In the genomic region with DNA sequence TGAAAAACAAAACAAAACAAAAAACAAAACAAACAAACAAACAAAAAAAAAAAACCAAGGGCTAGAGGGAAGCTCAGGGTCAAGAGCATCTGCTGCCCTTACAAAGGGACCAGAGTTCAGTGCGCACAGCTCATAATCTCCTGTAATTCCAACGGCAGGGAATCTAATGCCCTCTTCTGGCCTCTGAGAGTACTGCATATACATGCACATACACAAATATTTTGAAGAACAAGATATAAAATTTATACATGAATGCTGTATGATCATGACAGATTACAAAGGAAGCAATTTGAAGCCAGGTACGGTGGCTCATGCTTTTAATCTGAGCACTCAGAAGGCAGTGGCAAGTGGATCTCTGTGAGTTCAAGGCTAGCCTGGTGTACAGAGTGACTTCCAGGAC, we compare ENCODE assay signal across 24 mouse cellular contexts. TPM values are rescaled to one million over a fixed set of nuclear protein-coding genes. Genes with fewer than 3 reads are reported as not detected.
DNase-seq lines count a peak whose midpoint lies in the region; ATAC-seq and TF ChIP-seq lines count a peak whose summit lies in the region.
"Had no signal": no experiment of that assay in that cellular context is flagged by ENCODE, and none has a peak within 500 bp of the region (broad histone marks: within the 10 kb centered on the region; RNA-seq: fewer than 3 reads in every experiment).

No protein-coding gene starts in this region.

- H3K9me3 ChIP-seq in intestine, postnatal 0 days (ENCODE audit: control insufficient read depth), result no peaks in the 10 kb centered on the region
- no peaks in the 10 kb centered on the region for H3K9me3 ChIP-seq in intestine, embryonic 15.5 days
- H3K9me3 ChIP-seq in lung, postnatal 0 days (ENCODE audit: low read length), result no peaks in the 10 kb centered on the region
- H3K9me3 ChIP-seq: forebrain, embryonic 10.5 days; heart, embryonic 15.5 days; lung, embryonic 15.5 days; midbrain, embryonic 10.5 days; neural tube, embryonic 15.5 days had no signal

- DNase-seq in lung, postnatal 0 days (ENCODE audit: low spot score), result no peak
- no peak for DNase-seq in lung, postnatal 10 days
- DNase-seq in R1 (ENCODE audit: low read depth, low spot score), result peak; percentile 49
- no peak for DNase-seq in cerebellum, adult 9-11 months
- no peak for DNase-seq in left cerebral cortex, postnatal 25 days (ENCODE audit: low spot score in 2 of 2)
- DNase-seq: adrenal gland, adult 2 months; cerebellum, adult 11-12 months; cerebellum, postnatal 14 days; heart, postnatal 36 days; kidney, adult 9 months; kidney, postnatal 36 days; layer of hippocampus, adult 9-11 months; right cerebral cortex, adult 18-20 months; right cerebral cortex, postnatal 4 days had no signal

- no peak for TF ChIP-seq EP300 in lung, postnatal 0 days (IDR thresholded peaks at IDR 0.05)

- no peak overlapping the region for H3K4me2 ChIP-seq in intestine, postnatal 0 days (replicated peaks; ENCODE audit: low read depth)
- no peak overlapping the region for H3K4me2 ChIP-seq in intestine, embryonic 15.5 days (replicated peaks)
- no peak overlapping the region for H3K4me2 ChIP-seq in lung, postnatal 0 days (replicated peaks; ENCODE audit: low read depth, low read length)
- H3K4me2 ChIP-seq: heart, embryonic 15.5 days; hindbrain, embryonic 14.5 days; lung, embryonic 15.5 days; neural tube, embryonic 15.5 days had no signal

- WGBS in intestine, postnatal 0 days, result 81% methylated on average over 3 of the region's 3 CpGs
- 85% methylated on average over 3 of the region's 3 CpGs for WGBS in intestine, embryonic 15.5 days
- WGBS in lung, postnatal 0 days, result 80% methylated on average over 3 of the region's 3 CpGs

- no peak overlapping the region for H3K4me3 ChIP-seq in intestine, postnatal 0 days (ENCODE audit: low read depth, low read length)
- no peak overlapping the region for H3K4me3 ChIP-seq in intestine, embryonic 15.5 days (replicated peaks)
- no peak overlapping the region for H3K4me3 ChIP-seq in lung, postnatal 0 days (ENCODE audit: low read depth, low read length)
- H3K4me3 ChIP-seq: forebrain, embryonic 10.5 days; heart, embryonic 15.5 days; lung, embryonic 15.5 days; midbrain, embryonic 10.5 days; neural tube, embryonic 15.5 days had no signal

- no peak for ATAC-seq in intestine, postnatal 0 days
- no peak for ATAC-seq in intestine, embryonic 15.5 days
- ATAC-seq in lung, postnatal 0 days, result no peak
- ATAC-seq: inflammation-experienced regulatory T-cells, adult 6 months had no signal

- H3K36me3 ChIP-seq in intestine, postnatal 0 days (ENCODE audit: control insufficient read depth, insufficient read depth), result no peaks in the 10 kb centered on the region
- H3K36me3 ChIP-seq in intestine, embryonic 15.5 days, result no peaks in the 10 kb centered on the region
- no peaks in the 10 kb centered on the region for H3K36me3 ChIP-seq in lung, postnatal 0 days (ENCODE audit: insufficient read depth, low read length)
- H3K36me3 ChIP-seq: forebrain, embryonic 10.5 days; lung, embryonic 15.5 days; midbrain, embryonic 10.5 days; neural tube, embryonic 15.5 days had no signal

- H3K4me1 ChIP-seq in intestine, postnatal 0 days (replicated peaks; ENCODE audit: control insufficient read depth, insufficient read depth, low read length), result no peaks in the 10 kb centered on the region
- H3K4me1 ChIP-seq in intestine, embryonic 15.5 days (replicated peaks), result no peaks in the 10 kb centered on the region
- H3K4me1 ChIP-seq in lung, postnatal 0 days (ENCODE audit: insufficient read depth, low read depth, low read length), result no peaks in the 10 kb centered on the region
- H3K4me1 ChIP-seq: forebrain, embryonic 10.5 days; lung, embryonic 15.5 days; midbrain, embryonic 10.5 days; neural tube, embryonic 15.5 days had no signal

- peak; percentile 28; the same call in 1 of the 2 replicates for TF ChIP-seq CTCF in intestine, postnatal 0 days (IDR thresholded peaks at IDR 0.05; ENCODE audit: low read depth)
- peak; percentile 26; the same call in 1 of the 2 replicates for TF ChIP-seq CTCF in lung, postnatal 0 days (IDR thresholded peaks at IDR 0.05)

- H3K27me3 ChIP-seq in intestine, postnatal 0 days (replicated peaks; ENCODE audit: control insufficient read depth, insufficient read depth, low read length), result no peaks in the 10 kb centered on the region
- H3K27me3 ChIP-seq in intestine, embryonic 15.5 days (replicated peaks), result no peaks in the 10 kb centered on the region
- H3K27me3 ChIP-seq in lung, postnatal 0 days (replicated peaks; ENCODE audit: insufficient read depth, low read length), result no peaks in the 10 kb centered on the region
- H3K27me3 ChIP-seq: CH12.LX; heart, embryonic 15.5 days; lung, embryonic 15.5 days; neural tube, embryonic 15.5 days had no signal

- H3K9ac ChIP-seq in intestine, postnatal 0 days (ENCODE audit: low read depth, low read length), result no peak overlapping the region
- H3K9ac ChIP-seq in intestine, embryonic 15.5 days, result no peak overlapping the region
- no peak overlapping the region for H3K9ac ChIP-seq in lung, postnatal 0 days (replicated peaks; ENCODE audit: low read depth)
- H3K9ac ChIP-seq: heart, embryonic 15.5 days; hindbrain, embryonic 14.5 days; lung, embryonic 15.5 days; neural tube, embryonic 15.5 days had no signal

- intact Hi-C loops in left cerebral cortex, postnatal 25 days (cut with DNase I), result no loop called here

- H3K27ac ChIP-seq in intestine, postnatal 0 days (ENCODE audit: low read depth, low read length), result no peak overlapping the region
- no peak overlapping the region for H3K27ac ChIP-seq in intestine, embryonic 15.5 days
- no peak overlapping the region for H3K27ac ChIP-seq in lung, postnatal 0 days (ENCODE audit: low read length)
- H3K27ac ChIP-seq: forebrain, embryonic 10.5 days; heart, embryonic 15.5 days; hindbrain, embryonic 14.5 days; lung, embryonic 15.5 days; midbrain, embryonic 10.5 days; neural tube, embryonic 15.5 days had no signal

RNA-seq across cellular contexts. Expression of a gene that starts 20.4 kb away (rescaled TPM):
- polyA plus RNA-seq in intestine, postnatal 0 days (2015; fragmentation: Nextera tagmentation; extraction: Ambion mirVana), result 3.5 and 4.2 TPM in 2 replicates
- polyA plus RNA-seq in intestine, embryonic 15.5 days (2015; fragmentation: Nextera tagmentation; extraction: Ambion mirVana), result 2.0 and 2.6 TPM in 2 replicates
- 1.4 and 1.8 TPM in 2 replicates for polyA plus RNA-seq in lung, postnatal 0 days (2015; fragmentation: Nextera tagmentation; extraction: Ambion mirVana)
- under 1 TPM; 0.32 to 0.37 TPM for total RNA-seq in left cerebral cortex, postnatal 25 days (2021)

RNA-seq across cellular contexts. Expression of a gene that starts 24.3 kb away (rescaled TPM):
- polyA plus RNA-seq in intestine, postnatal 0 days (2015; fragmentation: Nextera tagmentation; extraction: Ambion mirVana), result 86.9 and 89.2 TPM in 2 replicates
- polyA plus RNA-seq in intestine, embryonic 15.5 days (2015; fragmentation: Nextera tagmentation; extraction: Ambion mirVana), result 261 and 262 TPM in 2 replicates
- 228 and 265 TPM in 2 replicates for polyA plus RNA-seq in lung, postnatal 0 days (2015; fragmentation: Nextera tagmentation; extraction: Ambion mirVana)
- 10 to 100 TPM; 81.1 to 89.5 TPM for total RNA-seq in left cerebral cortex, postnatal 25 days (2021)

RNA-seq across cellular contexts. Expression of a gene that starts 40.4 kb away (rescaled TPM):
- polyA plus RNA-seq in intestine, postnatal 0 days (2015; fragmentation: Nextera tagmentation; extraction: Ambion mirVana), result 14.8 and 15.4 TPM in 2 replicates
- 19.3 and 20.9 TPM in 2 replicates for polyA plus RNA-seq in intestine, embryonic 15.5 days (2015; fragmentation: Nextera tagmentation; extraction: Ambion mirVana)
- 23.6 and 26.6 TPM in 2 replicates for polyA plus RNA-seq in lung, postnatal 0 days (2015; fragmentation: Nextera tagmentation; extraction: Ambion mirVana)
- 10 to 100 TPM; 38.4 to 41.4 TPM for total RNA-seq in left cerebral cortex, postnatal 25 days (2021)
